Mouse (Mus musculus) layer of hippocampus, postnatal 25 days (tissue): ENCODE data around the gene Slc35f6. TPM values are rescaled to one million over a fixed set of nuclear protein-coding genes. Genes with fewer than 3 reads are reported as not detected.

Source experiments
- DNase-seq, 2 experiments: peaks; one replicate each; pipeline ENCODE4 v3.0.0; 2022; ENCODE audit warnings: mixed read lengths in 2 of 2, low spot score in 1 of 2; ENCODE audit errors: extremely low spot score in 1 of 2
- total RNA-seq, 2 experiments: library from RNA; stranded (reverse); gene quantifications; 2 replicates each; pipeline ENCODE4 v1.2.3; 2021

Gene Slc35f6
- total RNA-seq, 2 experiments from 2014 or later, result 34.7 to 35.3 TPM

DNA sequence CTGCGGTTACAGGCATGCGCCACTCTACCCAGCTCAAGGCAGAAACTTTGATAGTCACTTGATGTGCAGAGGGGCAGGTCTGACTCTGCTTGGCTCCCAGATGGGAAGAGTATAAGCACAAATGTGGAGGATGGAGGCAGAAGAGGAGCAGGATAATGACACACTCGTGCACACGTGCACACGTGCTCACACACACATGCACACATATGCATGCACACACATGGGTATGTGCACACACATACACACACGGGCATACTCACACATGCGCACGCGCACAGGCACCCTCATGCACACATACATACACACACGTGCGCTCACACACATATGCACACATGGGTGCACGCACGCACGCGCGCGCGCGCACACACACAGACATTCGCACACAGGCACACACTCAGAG is 27.2 kb upstream of the Slc35f6 start:
- no peak for DNase-seq

DNA sequence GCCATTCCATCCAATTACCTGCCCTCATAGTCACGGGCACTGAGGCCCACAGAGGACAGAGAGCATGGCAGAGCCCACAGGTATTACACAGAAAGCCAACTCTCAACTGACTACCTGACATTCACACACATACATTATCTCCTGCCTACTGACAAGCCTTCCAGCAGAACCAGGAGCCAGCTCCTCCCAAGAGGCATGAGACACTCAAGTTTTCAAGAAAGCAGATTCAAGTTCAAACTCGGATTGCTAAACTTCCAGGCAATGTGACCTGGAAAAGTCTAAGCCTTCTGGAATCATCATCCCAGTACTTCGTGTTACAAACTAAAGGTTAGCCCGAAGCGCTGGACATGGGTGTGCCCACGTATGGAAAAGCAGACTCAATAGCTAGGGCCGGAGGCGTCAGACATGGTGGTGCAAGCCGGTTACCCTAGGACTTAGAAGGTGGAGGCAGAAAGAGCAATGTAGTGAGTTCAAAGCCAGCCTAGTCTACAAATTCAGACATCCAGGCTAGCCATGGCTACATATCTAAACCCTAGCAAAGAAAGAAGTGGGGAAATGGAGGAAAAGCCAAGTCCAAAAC is 26.4 kb upstream of the Slc35f6 start:
- DNase-seq, result no peak

DNA sequence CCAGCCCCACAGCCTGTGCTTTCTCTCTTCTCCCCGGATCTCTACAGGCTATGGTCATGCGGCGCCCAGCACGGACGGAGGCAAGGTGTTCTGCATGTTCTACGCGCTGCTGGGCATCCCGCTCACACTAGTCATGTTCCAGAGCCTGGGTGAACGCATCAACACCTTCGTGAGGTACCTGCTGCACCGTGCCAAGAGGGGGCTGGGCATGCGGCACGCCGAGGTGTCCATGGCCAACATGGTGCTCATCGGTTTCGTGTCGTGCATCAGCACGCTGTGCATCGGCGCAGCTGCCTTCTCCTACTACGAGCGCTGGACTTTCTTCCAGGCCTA is 25.9 kb upstream of the Slc35f6 start:
- DNase-seq, result no peak

DNA sequence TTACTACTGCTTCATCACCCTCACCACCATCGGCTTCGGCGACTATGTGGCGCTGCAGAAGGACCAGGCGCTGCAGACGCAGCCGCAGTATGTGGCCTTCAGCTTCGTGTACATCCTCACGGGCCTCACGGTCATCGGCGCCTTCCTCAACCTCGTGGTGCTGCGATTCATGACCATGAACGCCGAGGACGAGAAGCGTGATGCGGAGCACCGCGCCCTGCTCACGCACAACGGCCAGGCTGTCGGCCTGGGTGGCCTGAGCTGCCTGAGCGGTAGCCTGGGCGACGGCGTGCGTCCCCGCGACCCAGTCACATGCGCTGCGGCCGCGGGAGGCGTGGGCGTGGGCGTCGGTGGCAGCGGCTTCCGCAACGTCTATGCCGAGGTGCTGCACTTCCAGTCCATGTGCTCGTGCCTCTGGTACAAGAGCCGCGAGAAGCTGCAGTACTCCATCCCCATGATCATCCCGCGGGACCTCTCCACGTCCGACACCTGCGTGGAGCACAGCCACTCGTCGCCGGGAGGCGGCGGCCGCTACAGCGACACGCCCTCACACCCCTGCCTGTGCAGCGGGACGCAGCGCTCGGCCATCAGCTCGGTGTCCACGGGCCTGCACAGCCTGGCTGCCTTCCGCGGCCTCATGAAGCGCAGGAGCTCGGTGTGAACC is 25.4 kb upstream of the Slc35f6 start:
- no peak for DNase-seq

DNA sequence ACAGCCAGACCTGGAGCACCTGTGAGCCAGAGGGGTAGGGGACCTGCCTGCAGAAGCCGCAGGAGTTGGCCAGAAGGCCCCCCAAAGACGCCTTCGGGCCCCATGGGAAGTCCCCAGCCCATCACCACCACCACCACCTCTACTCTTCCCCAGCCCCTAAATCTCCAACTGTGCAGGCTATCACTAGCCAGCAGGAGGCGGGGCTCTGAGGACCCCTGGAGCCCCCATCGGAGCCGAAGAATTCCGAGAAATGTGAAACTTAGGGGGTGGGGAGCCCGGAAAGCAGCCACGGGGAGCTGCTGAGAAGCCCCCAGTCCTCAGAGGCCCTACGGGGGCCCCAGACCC is 24.9 kb upstream of the Slc35f6 start:
- no peak for DNase-seq

DNA sequence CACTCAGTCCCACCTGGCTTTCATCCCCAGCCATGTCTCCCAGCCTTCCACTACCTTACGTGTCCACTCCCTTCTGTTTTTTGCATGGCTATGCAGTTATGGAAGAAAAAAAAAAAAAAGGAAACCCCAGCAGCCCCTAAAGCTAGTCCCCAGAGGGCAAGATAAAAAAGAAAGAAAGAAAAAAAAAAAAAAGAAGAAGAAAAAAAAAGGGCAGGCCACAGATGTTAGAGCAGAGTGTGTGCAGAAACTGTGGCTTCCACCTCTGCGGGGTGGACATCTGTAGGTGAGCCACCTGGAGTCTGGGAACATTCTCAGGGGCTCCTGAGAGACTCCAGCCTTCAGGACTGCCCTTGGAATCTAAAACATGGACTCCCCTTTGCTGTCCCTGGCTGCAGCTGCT is 24.4 kb upstream of the Slc35f6 start:
- DNase-seq, result no peak

DNA sequence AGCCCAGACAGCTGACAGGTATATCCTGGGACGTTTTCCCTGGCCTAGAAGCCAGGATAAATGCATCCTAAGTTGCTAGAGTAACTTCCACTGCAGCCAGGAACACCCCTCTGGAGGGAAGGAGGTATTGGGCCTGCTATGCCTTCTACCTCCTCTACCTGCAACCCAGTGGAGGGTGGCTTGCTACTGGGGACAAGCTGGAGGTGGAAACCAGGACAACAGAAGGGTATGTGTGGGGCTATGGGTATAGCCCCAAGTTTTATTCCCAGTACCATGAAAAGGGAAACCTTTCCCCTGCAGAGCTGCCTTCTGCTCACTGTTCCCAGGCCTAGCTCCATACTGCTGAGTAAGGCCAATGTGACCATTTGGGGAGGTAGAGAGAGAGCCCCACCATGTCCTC is 23.4 kb upstream of the Slc35f6 start:
- no peak for DNase-seq

DNA sequence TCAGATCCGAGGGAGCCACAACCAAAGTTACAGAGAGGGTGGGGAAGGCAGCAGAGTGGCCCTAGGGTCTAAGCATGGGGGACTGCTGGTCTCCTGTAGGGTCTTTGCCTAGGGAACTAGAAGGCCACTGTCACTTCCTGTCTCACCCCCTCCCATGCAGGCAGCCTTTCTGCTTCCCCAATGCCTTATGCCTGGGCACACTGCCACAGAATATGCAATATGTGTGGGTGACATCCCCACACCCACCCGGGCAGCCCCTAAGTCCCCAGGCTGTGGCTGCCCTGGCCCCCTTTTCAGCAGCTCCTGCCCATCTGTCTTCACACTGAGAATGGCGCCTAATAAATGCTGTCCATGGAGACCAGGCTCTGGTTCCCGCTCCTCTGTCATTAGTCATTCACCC is 22.8 kb upstream of the Slc35f6 start:
- DNase-seq, result no peak

DNA sequence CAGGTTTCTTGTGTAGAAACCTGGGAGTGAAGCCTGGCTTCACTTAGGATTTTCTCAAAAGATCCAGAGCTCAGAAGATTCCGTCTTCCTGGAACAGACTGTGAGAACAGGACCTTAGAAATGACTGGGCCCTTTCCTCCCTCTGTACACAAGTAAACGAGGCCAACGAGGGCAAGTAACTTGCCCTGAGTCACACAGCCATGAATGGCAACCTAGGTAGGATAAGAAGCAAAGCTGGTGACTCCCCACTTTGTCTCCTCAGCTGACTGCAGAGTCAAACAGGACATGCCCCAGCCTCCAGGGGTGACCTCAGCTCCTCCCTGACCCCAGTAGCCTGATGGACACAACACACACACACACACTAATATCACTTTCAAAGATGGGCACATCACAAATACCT is 22.4 kb upstream of the Slc35f6 start:
- DNase-seq, result no peak

DNA sequence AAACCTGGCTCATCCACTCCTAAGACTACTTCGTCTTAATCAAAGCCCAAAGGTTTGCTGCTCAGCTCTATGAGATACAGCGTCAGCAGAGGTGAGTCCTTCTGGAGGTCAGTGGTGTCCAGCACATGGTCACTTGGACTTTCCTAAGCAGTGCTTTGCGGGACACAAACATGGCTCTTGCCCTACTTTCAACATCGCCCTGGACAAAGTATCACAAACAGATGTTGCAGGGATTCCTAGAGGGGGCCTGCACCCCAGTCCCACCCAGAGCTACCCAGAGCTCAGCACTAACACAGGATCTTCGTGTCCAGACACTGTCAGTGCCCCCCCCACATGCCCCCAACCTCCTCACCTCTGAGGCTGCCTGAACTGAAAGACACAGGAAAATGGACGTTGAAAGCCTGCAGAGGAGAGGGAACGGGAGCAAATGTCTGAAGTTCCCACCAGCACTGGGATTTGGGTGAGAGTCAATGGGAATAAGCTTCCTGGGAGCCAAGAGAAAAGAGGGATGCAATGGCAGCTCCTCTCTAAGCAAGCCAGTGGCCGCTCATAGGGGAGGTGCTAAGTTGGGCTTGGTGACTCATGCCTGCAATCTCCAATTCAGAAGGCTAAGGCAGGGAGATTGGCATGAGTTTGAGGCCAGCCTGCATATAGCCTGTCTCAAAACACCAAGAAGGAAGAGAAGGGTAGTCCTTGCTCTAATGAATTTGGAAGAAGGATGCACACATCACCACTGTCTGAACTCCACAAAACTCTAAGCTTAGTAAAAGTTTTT is 21.2 kb upstream of the Slc35f6 start:
- DNase-seq, result no peak

DNA sequence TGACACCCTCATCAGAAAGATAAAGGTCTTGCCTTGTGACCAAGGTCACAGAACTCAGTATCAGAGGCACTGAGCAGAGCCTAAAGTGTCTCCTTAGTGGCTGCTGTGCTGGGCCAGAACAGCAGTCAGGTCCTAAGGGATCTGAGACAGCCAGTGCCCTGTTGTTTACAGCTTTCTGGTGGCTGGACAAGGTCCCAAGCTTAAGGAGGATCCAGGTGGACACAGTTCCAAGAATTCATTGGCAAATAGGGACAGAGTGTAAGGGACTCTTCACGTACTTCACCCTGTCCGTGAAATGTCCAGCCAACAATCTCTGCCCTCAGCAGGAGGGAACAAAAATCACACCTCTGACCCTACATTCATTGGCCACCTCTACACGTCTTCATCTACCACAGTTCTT is 19.2 kb upstream of the Slc35f6 start:
- no peak for DNase-seq

DNA sequence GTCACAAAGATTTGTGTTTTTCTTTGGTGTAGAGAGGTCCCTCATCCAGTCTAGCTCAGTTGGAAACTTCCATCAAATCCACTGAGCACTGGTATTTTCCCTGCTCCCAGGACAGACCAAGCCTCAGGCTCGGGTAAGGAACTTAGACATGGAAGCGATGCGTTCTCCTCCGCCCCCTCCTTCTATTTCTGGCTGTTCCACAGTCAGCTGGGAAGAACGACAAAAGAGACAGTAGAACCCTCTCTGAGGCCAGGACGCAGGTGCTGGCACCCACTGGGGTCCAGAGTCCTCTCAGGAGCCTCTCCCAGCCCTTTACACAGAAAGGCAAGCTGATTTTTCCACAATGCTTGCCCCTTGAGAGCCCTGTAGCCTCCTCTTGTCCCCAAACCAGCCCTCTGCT is 17.3 kb upstream of the Slc35f6 start:
- no peak for DNase-seq

DNA sequence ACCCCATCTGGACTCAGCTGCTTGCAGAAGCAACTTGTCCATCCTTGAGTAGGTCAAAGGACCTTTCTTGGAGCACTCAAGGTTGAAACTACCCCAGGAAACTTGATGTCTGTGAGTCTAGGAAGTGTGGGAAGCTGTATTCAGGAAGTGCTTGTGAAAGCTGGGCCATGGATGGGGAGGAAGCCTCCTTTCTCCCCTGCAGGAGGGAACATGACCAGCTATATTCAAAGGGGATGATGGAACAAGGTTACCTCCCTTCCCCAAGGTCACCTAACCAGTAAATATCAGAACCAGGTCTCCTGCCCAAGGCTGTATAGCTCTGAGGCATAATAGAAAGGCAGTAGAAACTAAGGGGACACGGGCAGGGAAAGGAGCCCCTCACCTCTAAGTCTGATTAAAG is 15.6 kb upstream of the Slc35f6 start:
- no peak for DNase-seq

DNA sequence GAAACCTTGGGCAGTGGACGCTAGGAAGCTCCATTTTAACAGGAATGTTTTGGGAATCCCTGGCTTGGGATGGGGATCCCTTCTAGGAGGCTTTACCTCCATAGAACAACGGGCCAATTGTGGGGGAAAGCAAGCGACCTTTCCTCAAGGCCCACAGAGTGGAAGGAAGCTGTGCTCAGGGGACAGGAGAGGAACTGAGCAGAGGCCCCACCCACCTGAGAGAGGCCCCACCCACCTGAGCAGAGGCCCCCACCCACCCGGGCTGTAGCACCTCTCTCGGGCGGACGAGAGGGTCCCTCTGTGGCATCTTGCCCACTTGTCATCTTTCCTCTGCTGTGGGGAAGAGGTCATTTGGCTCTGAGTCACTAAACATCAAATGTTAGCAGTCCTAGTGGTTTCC is 10.7 kb upstream of the Slc35f6 start:
- no peak for DNase-seq

DNA sequence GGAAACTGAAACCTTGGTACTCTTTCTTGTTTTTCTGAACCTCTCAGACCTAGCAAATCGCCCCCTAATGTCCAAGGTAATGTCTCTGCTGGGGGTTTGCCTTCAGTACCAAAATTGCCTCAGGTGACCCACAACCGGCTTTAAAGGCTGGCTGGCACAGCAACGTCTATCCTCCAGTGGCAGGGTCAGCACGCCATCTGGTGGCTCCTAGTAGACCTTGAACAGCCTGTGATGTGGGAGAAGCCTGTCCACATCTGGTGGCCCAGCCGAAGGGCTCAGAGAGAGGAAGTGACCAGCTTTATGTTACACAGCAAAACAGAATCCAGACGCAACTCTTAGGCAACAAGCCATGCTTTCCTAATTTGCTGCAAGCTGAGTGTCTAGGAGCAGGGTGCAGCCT is 9.7 kb upstream of the Slc35f6 start:
- DNase-seq, result peak; percentile 58 to 80

DNA sequence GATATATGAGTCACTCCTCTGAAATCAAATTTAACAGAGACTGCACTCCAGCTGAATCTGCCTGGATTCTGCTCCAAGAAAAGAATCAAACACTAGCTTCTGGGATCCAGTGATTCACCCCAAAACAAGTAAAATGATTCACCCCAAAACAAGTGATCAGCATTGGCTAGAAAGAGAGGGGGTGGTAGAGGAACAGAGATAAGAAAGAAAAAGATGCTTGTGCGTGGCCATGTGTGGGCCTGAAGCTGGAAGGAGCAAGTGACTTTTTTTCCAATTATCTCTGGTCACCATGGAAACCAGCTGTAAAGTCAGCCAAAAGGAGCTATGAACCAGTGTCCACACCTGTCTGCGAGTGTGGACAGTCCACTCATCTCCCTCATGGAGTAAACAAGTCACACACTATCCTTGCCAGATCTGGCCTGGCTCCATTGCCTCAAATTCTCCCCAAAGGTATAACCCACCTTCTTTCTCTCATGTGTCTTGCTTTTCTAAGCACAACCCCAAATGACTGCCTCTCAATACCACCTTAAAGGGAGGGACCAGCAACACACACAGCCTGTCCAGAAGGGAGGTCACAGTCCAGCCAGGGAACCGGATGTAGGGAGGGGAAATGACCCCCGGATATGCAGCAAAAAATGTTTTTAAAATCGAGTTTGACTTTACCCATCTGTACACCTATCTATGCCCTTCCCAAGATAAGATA is 4.1 kb upstream of the Slc35f6 start:
- DNase-seq, result no peak

DNA sequence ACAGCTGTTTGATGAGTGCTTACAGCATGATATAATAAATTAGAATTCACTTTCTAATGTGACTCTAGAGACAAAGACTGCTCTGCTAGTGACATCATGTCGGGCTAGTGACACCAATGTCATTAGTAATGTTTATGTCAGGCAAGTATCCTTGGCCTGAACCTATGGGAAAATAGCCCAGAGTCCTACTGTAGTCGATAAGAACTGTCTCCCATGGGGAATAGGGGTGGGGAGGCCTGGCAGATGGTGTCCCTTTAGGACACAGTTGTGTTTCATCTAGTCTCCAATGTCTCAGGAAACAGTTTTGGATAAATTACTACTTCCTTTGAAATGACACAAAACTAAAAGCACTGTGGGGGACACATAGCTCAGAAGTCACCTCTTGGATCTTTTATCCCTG is 1.7 kb upstream of the Slc35f6 start:
- no peak for DNase-seq

DNA sequence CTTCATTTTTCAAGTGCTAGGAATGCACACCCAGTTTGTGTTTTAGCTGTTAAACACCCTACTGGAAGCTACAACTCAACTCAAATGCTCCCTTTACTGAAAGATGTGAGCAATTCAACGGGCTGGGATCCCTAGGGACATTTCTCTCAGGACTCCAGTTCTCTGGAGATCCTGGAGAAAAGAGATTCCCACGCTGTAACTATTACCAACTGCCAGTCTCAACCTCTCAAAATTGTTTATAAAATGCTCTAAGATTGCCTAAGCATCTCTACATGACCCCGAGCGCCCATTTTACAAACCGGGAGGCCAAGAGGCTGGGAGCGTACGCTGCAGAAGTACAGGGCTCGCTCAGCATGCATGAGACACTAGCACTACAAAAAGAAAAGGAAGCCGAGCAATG is 337 bp upstream of the Slc35f6 start:
- no peak for DNase-seq

DNA sequence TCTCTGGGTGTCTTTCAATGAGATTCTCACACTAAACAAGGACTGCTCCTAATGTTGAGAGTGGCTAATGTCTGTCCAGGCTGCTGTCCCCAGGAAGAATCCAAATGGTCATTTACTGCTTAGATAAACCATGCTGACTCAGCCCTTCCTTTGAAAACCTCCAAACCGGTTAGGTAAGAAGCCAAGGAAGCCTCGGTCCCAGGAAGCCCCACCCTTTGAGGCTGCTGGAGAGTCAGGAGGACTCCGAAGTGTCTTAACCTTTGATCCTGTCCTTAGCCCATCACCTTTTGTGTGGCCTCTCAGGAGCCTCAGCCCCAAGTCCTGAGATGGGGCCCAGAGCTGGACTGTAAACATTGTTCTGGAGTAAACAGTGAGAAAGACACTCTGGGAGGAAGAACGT is 1.8 kb downstream of the Slc35f6 start:
- DNase-seq, result no peak

DNA sequence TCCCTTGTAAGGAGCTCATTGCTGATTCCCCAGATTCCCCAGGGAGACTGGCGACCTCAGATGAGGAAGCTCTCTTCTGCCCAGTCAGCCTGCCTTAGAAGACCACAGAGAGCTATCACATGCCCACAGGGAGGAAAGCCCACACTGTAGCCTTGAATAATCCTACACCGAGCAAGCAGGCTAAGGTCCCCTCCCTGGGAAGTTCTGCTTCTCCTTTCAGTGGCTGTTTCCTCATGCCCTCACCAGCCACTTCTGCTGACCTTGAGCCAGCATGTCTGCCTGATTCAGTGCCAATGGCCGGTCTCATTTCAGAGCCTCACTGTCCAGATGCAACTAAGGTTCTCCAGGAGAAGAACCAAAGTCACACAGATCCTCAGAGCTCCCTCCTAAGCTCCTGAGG is 3.0 kb downstream of the Slc35f6 start:
- DNase-seq, result no peak

DNA sequence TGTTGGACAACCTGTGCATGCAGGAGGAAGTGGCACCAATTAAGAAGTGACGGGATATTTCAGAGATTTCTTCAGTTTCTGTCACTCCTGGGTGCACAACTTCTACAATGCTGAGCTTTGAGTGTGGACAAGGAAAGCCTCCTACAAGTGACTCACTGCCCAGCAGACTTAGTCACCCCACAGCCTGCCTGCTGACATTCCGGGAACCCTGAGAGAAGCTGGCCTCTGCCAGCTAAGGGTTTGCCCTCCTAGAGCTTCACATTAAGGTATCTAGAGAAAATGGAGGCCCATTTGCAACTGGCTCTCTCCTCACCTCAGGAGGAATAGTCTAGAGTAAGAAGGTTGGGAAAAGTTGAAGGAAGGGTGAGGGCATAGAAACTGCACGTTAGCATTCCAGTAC is 3.8 kb downstream of the Slc35f6 start:
- DNase-seq, result no peak

DNA sequence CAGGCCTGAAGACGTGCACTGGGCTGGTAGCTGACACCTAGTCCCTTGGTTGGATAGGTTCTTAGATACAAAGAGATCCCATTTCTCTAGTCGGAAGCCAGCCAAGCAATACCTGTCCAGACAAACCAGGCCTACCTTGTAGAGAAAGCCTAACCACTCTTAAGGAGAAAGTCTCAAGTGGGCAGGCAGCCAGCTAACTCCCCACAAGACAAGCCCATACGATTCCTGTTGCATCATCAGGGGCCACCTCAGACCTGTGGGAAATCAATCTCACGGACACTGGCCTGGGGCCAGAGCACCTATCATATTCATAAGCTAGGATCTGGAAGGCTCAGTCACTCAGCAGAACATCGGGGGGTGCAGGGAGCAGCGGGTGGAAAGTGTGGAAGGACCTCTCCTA is 5.5 kb downstream of the Slc35f6 start:
- no peak for DNase-seq
